Mouse (Mus musculus): ENCODE data around the gene Pdzd4. TPM values are rescaled to one million over a fixed set of nuclear protein-coding genes. Genes with fewer than 3 reads are reported as not detected.
A peak's percentile ranks its signal among the peaks of the same experiment; 100 is the strongest.

Pdzd4 gene
- polyA plus RNA-seq, 1 experiment from 2014 or later = 1.6 TPM

DNA sequence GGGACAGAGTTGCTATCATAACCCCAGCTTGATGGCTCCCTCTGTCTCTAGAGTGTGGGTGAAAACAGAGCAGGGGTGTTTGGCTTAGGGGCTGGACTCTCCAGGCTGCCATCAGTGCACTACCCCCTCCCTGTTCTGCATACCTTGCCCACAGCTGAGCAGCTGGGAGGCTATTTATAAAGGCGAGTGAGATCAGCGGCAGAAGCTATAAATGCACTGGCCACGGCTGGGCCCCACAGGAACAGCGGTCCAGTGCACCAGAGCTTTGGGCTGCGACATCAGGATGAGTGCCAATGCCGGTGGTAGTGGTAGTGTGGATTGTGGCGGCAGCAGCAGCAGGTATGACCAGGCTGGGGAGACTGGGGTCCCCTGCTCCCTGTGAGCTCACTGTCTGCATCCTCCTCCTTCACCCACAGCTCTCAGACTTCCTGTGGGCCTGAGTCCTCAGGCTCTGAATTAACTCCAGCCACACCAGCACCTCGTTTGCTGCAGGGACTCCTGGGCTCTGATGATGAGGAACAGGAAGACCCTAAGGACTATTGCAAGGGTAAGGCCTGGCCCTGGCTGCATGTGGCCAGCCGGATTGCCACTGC is 50.5 kb downstream of the Pdzd4 start, which contains the start of gene Srpk3:
TSS of gene Srpk3 (plus strand) at position 238 of the 593 bp plus-strand sequence.
- WGBS = 65% methylated on average over 9 of the region's 9 CpGs

DNA sequence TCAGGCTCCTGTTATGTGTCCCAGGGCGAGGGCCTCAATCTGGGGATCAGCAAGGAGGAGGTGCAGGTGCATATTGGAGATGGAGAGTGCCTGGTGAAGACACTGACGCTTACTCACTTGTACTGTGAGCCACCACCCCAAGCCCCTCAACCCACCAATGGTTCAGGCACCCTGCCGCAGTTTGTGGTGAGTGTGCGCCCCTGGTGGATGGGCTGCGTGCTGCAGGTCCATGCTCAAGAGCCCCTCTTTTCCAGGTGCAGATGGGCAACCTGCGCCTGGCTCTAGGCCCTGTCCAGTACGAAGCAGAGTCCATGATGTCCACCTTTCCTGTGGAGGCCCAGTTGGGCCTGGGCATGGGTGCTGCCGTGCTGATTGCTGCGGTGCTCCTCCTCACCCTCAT is 57.5 kb downstream of the Pdzd4 start:
- ATAC-seq (ENCODE audit: low FRiP score) (no peak), DNase-seq (ENCODE audit: low spot score) (peak; percentile 33)
- Histone ChIP-seq H3K9me3 (ENCODE audit: control insufficient read depth, low read length) (no peaks in the 10 kb centered on the region), H3K27me3 (ENCODE audit: control insufficient read depth, insufficient read depth, low read length) (no peaks in the 10 kb centered on the region), H3K9ac (ENCODE audit: low read depth, low read length) (no peak overlapping the region), H3K36me3 (ENCODE audit: control insufficient read depth, insufficient read depth, low read length) (no peaks in the 10 kb centered on the region), H3K4me3 (ENCODE audit: low read depth, low read length) (no peak overlapping the region), H3K27ac (ENCODE audit: low read depth, low read length) (no peak overlapping the region), H3K4me1 (replicated peaks; ENCODE audit: control insufficient read depth, insufficient read depth, low read length) (no peaks in the 10 kb centered on the region), H3K4me2 (replicated peaks; ENCODE audit: low read depth, low read length) (no peak overlapping the region)
- WGBS = 57% methylated on average over 9 of the region's 9 CpGs

More for the DNA sequence above, 50.5 kb downstream of the Pdzd4 start, which contains the start of gene Srpk3:
- H3K9me3 ChIP-seq (ENCODE audit: control insufficient read depth, low read length) = no peaks in the 10 kb centered on the region
- H3K36me3 ChIP-seq (ENCODE audit: control insufficient read depth, insufficient read depth, low read length) = no peaks in the 10 kb centered on the region
- no peak within 1 kb of the TSS for H3K9ac ChIP-seq (ENCODE audit: low read depth, low read length)
- H3K27me3 ChIP-seq (ENCODE audit: control insufficient read depth, insufficient read depth, low read length) = no peaks in the 10 kb centered on the region
- H3K4me2 ChIP-seq (replicated peaks; ENCODE audit: low read depth, low read length) = no peak within 1 kb of the TSS
- no peak within 1 kb of the TSS for H3K27ac ChIP-seq (ENCODE audit: low read depth, low read length)
- DNase-seq (ENCODE audit: low spot score) = no peak
- peak; percentile 36; the same call in 1 of the 2 replicates for ATAC-seq (ENCODE audit: low FRiP score)
- no peaks in the 10 kb centered on the region for H3K4me1 ChIP-seq (replicated peaks; ENCODE audit: control insufficient read depth, insufficient read depth, low read length)
- H3K4me3 ChIP-seq (ENCODE audit: low read depth, low read length) = no peak within 1 kb of the TSS

DNA sequence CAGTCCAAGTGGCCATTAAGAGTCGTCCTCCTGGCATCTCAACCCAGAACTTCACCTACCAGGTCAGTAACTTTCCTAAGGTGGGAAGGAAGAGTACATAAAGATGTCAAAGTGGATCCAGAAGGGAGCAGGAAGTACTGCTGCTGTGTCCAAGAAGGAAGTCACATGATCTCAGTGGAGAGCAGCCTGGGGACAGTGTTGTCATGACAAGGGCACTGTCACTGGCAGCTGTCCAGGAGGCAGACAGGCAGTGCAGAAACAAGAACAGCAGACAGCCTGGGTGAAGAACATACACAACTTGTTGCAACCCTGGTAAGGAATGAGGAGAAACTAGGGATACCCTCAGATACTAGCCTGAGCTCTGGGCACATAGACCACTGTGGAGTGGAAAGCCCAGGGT is 59.5 kb downstream of the Pdzd4 start:
- Histone ChIP-seq H3K27me3 (ENCODE audit: control insufficient read depth, insufficient read depth, low read length) (no peaks in the 10 kb centered on the region), H3K9me3 (ENCODE audit: control insufficient read depth, low read length) (no peaks in the 10 kb centered on the region), H3K27ac (ENCODE audit: low read depth, low read length) (no peak overlapping the region), H3K36me3 (ENCODE audit: control insufficient read depth, insufficient read depth, low read length) (no peaks in the 10 kb centered on the region), H3K4me2 (replicated peaks; ENCODE audit: low read depth, low read length) (no peak overlapping the region), H3K4me1 (replicated peaks; ENCODE audit: control insufficient read depth, insufficient read depth, low read length) (no peaks in the 10 kb centered on the region), H3K9ac (ENCODE audit: low read depth, low read length) (no peak overlapping the region), H3K4me3 (ENCODE audit: low read depth, low read length) (no peak overlapping the region)
- 74% methylated on average over 1 of the region's 1 CpGs for WGBS
- ATAC-seq (ENCODE audit: low FRiP score) (no peak), DNase-seq (ENCODE audit: low spot score) (no peak)

DNA sequence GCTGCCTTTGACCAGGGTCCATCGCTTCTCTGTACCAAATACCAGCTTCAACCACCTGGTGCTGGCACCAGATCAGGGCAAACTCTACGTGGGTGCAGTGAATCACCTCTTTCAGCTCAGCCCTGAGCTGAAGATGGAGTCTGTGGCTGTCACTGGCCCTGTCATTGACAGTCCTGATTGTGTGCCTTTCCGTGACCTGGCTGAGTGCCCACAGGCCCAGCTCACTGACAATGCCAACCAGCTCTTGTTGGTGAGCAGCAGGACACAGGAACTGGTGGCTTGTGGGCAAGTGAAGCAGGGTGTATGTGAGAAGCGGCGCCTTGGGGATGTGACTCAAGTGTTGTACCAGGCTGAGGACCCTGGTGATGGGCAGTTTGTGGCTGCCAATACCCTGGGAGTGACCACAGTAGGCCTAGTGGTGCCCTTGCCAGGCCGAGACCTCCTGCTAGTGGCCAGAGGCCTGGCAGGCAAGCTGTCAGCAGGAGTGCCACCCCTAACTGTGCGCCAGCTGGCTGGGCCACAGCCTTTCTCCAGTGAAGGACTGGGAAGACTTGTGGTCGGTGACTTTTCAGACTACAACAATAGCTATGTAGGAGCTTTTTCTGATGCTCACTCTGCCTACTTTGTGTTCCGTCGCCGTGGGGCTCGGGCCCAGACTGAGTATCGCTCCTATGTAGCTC is 66.0 kb downstream of the Pdzd4 start:
- H3K36me3 ChIP-seq (ENCODE audit: control insufficient read depth, insufficient read depth, low read length) = no peaks in the 10 kb centered on the region
- H3K4me2 ChIP-seq (replicated peaks; ENCODE audit: low read depth, low read length) = no peak overlapping the region
- ATAC-seq (ENCODE audit: low FRiP score) = no peak
- no peaks in the 10 kb centered on the region for H3K27me3 ChIP-seq (ENCODE audit: control insufficient read depth, insufficient read depth, low read length)
- H3K27ac ChIP-seq (ENCODE audit: low read depth, low read length) = no peak overlapping the region
- H3K9me3 ChIP-seq (ENCODE audit: control insufficient read depth, low read length) = no peaks in the 10 kb centered on the region
- 89% methylated on average over 13 of the region's 13 CpGs for WGBS
- H3K4me3 ChIP-seq (ENCODE audit: low read depth, low read length) = no peak overlapping the region
- no peaks in the 10 kb centered on the region for H3K4me1 ChIP-seq (replicated peaks; ENCODE audit: control insufficient read depth, insufficient read depth, low read length)
- H3K9ac ChIP-seq (ENCODE audit: low read depth, low read length) = no peak overlapping the region
- no peak for DNase-seq (ENCODE audit: low spot score)

DNA sequence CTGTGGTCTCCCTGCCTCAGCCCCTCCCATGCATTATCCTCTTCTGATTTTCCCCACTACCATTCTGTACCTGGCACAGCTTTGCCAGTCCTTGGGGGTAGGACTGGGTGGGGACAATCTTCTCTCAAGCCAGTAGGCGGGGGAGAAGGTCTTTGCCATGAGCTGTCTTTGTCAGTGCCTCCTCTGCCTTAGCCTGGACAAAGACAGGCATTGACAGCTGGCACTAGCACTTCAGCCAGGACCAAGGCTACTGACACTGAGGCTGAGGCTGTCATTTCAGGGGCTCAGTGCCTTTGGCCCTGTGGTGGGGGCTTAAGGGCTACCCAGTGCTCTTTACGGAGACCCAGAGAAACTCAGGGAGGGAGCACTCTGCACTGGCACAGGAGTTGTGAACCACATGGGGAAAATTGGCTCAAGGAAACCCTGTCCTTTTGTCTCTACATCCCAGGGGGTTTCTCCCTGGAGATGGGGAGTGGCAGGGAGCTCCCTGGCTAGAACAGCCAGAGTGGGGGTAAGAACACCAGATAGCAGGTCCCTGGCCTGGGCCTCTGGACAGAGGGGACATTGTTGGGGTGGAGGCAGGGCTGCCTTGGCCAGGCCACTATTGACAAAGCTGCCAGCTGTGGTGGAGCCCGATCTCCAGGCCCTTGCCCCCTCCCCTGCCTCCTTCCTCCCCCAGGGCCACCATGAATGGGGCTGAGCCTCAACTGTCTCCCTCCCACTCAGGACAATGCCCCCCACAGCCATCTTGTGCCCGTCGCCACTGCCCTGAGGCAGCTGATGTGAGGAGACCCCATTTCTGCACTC is 68.2 kb downstream of the Pdzd4 start, which contains the start of gene Plxnb3:
TSS of gene Plxnb3 (plus strand) at position 757 of the 807 bp plus-strand sequence.
- no peak within 1 kb of the TSS for H3K27ac ChIP-seq (ENCODE audit: low read depth, low read length)
- H3K4me3 ChIP-seq (ENCODE audit: low read depth, low read length) = no peak within 1 kb of the TSS
- 67% methylated on average over 5 of the region's 5 CpGs for WGBS
- H3K4me2 ChIP-seq (replicated peaks; ENCODE audit: low read depth, low read length) = no peak within 1 kb of the TSS
- DNase-seq (ENCODE audit: low spot score) (no peak), ATAC-seq (ENCODE audit: low FRiP score) (no peak)
- H3K4me1 ChIP-seq (replicated peaks; ENCODE audit: control insufficient read depth, insufficient read depth, low read length) = no peaks in the 10 kb centered on the region
- H3K9ac ChIP-seq (ENCODE audit: low read depth, low read length) = no peak within 1 kb of the TSS
- H3K36me3 ChIP-seq (ENCODE audit: control insufficient read depth, insufficient read depth, low read length) = no peaks in the 10 kb centered on the region
- H3K9me3 ChIP-seq (ENCODE audit: control insufficient read depth, low read length) = no peaks in the 10 kb centered on the region
- no peaks in the 10 kb centered on the region for H3K27me3 ChIP-seq (ENCODE audit: control insufficient read depth, insufficient read depth, low read length)

DNA sequence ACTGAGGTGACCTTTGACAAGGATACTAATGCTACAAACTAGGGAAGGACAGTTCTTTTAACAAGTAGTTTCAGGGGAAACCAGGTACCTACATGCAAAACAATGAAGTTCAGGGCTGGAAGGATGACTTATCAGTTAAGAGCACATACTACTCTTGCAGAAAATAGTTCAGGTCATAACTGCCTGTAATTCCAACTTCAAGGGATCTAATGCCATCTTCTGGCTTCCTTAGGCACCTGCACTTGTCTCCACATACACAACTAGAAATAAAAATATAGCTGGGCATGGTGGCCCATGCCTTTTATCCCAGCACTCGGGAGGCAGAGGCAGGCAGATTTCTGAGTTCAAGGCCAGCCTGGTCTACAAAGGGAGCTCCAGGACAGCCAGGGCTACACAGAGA is 75.8 kb downstream of the Pdzd4 start:
- Histone ChIP-seq H3K4me2 (replicated peaks; ENCODE audit: low read depth, low read length) (no peak overlapping the region), H3K27me3 (ENCODE audit: control insufficient read depth, insufficient read depth, low read length) (no peaks in the 10 kb centered on the region), H3K27ac (ENCODE audit: low read depth, low read length) (no peak overlapping the region), H3K4me1 (replicated peaks; ENCODE audit: control insufficient read depth, insufficient read depth, low read length) (no peaks in the 10 kb centered on the region), H3K36me3 (ENCODE audit: control insufficient read depth, insufficient read depth, low read length) (no peaks in the 10 kb centered on the region), H3K9ac (ENCODE audit: low read depth, low read length) (no peak overlapping the region), H3K4me3 (ENCODE audit: low read depth, low read length) (no peak overlapping the region), H3K9me3 (ENCODE audit: control insufficient read depth, low read length) (no peaks in the 10 kb centered on the region)
- ATAC-seq (ENCODE audit: low FRiP score) (no peak), DNase-seq (ENCODE audit: low spot score) (no peak)
- 73% methylated on average over 1 of the region's 1 CpGs for WGBS

DNA sequence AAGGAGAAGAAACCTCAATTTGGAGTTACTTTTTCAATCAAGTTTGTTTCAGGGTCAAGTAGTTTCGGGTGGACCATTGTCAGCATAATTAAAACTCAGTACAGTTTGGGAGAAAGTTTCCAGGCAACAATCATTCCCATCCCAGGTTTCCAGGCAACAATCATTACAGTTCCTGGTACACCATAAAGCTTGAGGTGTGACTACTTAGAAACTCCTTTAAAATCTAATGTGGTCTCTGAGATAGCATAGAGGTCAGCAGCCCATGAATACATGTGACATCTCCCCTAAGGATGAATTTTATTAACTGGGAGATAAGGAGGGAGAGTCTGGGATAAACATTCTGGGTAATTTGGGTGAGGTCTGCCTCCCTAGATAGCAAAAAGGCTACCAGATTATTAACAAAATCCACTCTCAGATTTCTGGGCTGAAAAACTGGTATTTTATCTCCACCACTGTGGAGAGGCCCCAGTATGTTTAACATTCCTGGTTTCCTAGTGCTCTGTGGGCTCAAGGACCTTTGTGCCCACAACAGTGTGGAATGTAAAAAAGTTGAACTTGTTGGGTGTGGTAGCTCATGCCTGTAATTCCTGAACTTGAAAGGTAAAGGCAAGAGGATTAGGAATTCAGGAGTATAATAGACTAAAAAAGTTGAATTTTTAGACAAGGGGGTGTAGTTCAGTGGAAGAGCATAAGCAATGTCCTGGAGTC is 79.8 kb downstream of the Pdzd4 start:
- H3K9ac ChIP-seq (ENCODE audit: low read depth, low read length) = no peak overlapping the region
- H3K27me3 ChIP-seq (ENCODE audit: control insufficient read depth, insufficient read depth, low read length) = no peaks in the 10 kb centered on the region

More for the DNA sequence above, 79.8 kb downstream of the Pdzd4 start:
- ATAC-seq (ENCODE audit: low FRiP score) = no peak
- Histone ChIP-seq H3K4me1 (replicated peaks; ENCODE audit: control insufficient read depth, insufficient read depth, low read length) (no peaks in the 10 kb centered on the region), H3K4me2 (replicated peaks; ENCODE audit: low read depth, low read length) (no peak overlapping the region), H3K36me3 (ENCODE audit: control insufficient read depth, insufficient read depth, low read length) (no peaks in the 10 kb centered on the region), H3K4me3 (ENCODE audit: low read depth, low read length) (no peak overlapping the region), H3K27ac (ENCODE audit: low read depth, low read length) (no peak overlapping the region), H3K9me3 (ENCODE audit: control insufficient read depth, low read length) (no peaks in the 10 kb centered on the region)
- DNase-seq (ENCODE audit: low spot score) = no peak
- WGBS = 92% methylated on average over 1 of the region's 1 CpGs
